Mouse (Mus musculus) ES-CJ7 (cell line): ENCODE results near the gene Map4k1.

Source experiments
- DNase-seq: peaks from one replicate; pipeline ENCODE4 v3.0.0; 2011; ENCODE audit warnings: low read depth, low spot score

The Map4k1 gene

GRCm38 (mm10) chr7:28981651-28982273 lies at the start of gene Map4k1, which contains the start of gene Eif3k:
Map4k1 (plus strand) TSS chr7:28982050.
Eif3k (minus strand) TSS chr7:28981864.
- DNase-seq: peak; percentile 100

GRCm38 (mm10) chr7:28932421-28933041 lies 49.3 kb upstream of the Map4k1 start:
- peak; percentile 78 for DNase-seq

- DNase-seq: no peak
Observed at GRCm38 (mm10) chr7:28933825-28934224, 48.0 kb upstream of the Map4k1 start.

- DNase-seq: no peak
Observed at GRCm38 (mm10) chr7:28936787-28937186, 45.1 kb upstream of the Map4k1 start.

- peak; percentile 62 for DNase-seq
Observed at GRCm38 (mm10) chr7:28938654-28939053, 43.2 kb upstream of the Map4k1 start.

GRCm38 (mm10) chr7:28939418-28940183 lies 42.2 kb upstream of the Map4k1 start:
- DNase-seq: no peak

GRCm38 (mm10) chr7:28941129-28941528 lies 40.7 kb upstream of the Map4k1 start:
- no peak for DNase-seq

GRCm38 (mm10) chr7:28941542-28941941 lies 40.3 kb upstream of the Map4k1 start:
- no peak for DNase-seq

GRCm38 (mm10) chr7:28943451-28944180 lies 38.2 kb upstream of the Map4k1 start:
- no peak for DNase-seq

GRCm38 (mm10) chr7:28944756-28945415 lies 37.0 kb upstream of the Map4k1 start:
- DNase-seq: peak; percentile 47

- peak; percentile 67 for DNase-seq
Observed at GRCm38 (mm10) chr7:28945416-28946270, 36.2 kb upstream of the Map4k1 start.

GRCm38 (mm10) chr7:28946271-28946610 lies 35.6 kb upstream of the Map4k1 start:
- no peak for DNase-seq

GRCm38 (mm10) chr7:28948746-28949145 lies 33.1 kb upstream of the Map4k1 start:
- DNase-seq: no peak

GRCm38 (mm10) chr7:28949298-28949697 lies 32.6 kb upstream of the Map4k1 start:
- no peak for DNase-seq

- no peak for DNase-seq
Observed at GRCm38 (mm10) chr7:28950346-28951037, 31.4 kb upstream of the Map4k1 start.

GRCm38 (mm10) chr7:28951764-28952163 lies 30.1 kb upstream of the Map4k1 start:
- DNase-seq: no peak

- DNase-seq: no peak
Observed at GRCm38 (mm10) chr7:28952786-28953185, 29.1 kb upstream of the Map4k1 start.

GRCm38 (mm10) chr7:28953476-28954376 lies 28.1 kb upstream of the Map4k1 start:
- DNase-seq: no peak

- no peak for DNase-seq
Observed at GRCm38 (mm10) chr7:28954773-28955172, 27.1 kb upstream of the Map4k1 start.
